Mouse (Mus musculus): ENCODE measurements around the gene Inpp5a.
A peak's percentile ranks its signal among the peaks of the same experiment; 100 is the strongest.

The Inpp5a gene

DNA sequence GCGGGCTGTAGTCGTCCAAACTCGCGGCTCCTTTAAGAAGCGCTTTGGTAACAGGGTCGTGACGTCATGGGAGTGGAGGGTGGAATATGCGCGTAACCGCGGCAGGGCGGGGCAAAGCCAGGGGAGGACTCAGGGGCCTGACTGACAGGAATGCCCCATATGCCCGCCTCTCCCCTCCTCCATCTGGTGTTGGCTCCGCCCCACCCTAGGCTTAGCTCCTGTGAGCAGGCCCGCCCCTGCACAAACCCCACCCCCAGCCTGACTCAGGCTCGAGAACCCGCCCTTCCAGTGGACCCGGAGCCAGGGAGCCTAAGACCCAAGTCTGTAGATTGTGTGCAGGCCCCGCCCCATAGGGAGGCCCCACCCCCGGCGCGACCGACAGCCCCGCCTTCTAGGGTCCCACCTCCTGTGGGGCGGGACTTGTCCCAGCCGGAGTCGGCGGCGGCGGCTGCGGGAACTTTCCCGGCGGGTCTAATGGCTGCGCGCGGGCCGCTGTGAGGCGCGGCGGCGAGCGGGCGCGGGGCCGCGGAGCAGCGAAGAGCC is at the start of gene Inpp5a:
Gene Inpp5a, plus strand, starts transcription at position 440 of the 543 bp plus-strand sequence.
- DNase-seq (ENCODE audit: low read depth in 2 of 2, low spot score in 2 of 2): peak; percentile 99

DNA sequence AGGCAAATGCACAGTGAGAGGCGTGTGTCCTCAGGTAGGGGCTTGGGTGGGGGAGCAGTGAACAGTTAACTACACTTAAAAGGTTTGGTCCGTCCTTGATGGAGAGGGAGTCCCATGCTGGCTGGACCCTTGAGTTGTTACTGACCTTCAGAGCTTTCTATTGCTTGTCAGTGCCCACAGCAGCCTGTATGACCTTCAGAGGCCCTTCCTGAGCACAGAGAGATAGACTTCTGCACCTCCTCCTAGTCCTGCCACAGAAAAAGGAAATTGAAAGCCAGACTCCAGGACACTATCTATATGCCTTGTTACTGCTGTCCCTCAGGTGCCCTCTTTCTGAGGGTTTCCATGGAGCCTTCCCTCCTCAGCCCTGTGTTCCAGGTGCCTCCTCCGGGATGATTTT is 49.7 kb upstream of the Inpp5a start:
- no peak for DNase-seq (ENCODE audit: low read depth in 2 of 2, low spot score in 2 of 2)

GRCm38 (mm10) chr7:139341020-139341660 is 47.8 kb upstream of the Inpp5a start:
- no peak for DNase-seq (ENCODE audit: low read depth in 2 of 2, low spot score in 2 of 2)

GRCm38 (mm10) chr7:139342809-139343208 is 46.1 kb upstream of the Inpp5a start:
- no peak for DNase-seq (ENCODE audit: low read depth in 2 of 2, low spot score in 2 of 2)

DNA sequence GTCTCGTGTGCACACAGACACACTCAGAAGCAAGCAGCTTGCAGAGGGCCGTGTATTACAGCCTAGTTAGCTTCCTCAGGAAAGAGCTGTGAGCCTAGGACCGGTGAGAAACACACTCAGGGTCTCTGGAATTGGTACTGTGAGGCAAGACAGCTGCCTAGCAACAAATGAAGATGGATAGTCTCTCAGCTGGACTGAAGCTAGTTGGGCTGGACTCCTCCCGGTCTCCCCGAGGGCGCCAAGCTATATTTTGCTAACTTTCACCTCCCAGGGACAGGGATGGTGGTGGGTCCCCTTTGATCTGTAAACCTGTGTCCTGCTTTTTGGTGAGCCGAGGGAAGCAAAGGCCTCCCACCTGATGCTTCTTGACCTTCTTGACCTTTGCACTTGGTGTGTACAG is 41.9 kb upstream of the Inpp5a start:
- no peak for DNase-seq (ENCODE audit: low read depth in 2 of 2, low spot score in 2 of 2)

DNA sequence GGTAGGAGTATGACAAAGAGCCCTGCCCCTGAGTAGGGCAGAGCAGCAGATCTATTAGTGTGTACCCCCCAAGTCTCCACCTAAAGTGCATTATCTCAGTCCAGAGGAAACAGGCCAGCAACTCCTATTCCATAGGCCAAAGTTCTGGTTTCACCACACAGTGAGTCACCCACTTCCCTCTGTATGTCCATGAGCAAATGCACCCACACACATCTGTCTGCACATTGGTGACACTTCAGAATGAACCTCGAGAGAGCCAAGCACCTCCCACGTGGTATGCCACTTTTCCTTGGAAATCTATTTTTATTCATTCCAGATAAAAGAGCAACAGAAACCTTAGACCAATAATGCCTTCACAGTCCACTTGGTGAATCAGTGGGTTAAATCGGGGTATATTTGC is 38.3 kb upstream of the Inpp5a start:
- DNase-seq (ENCODE audit: low read depth in 2 of 2, low spot score in 2 of 2): no peak

GRCm38 (mm10) chr7:139354370-139355139 is 34.4 kb upstream of the Inpp5a start:
- DNase-seq (ENCODE audit: low read depth in 2 of 2, low spot score in 2 of 2): no peak

GRCm38 (mm10) chr7:139357043-139357442 is 31.9 kb upstream of the Inpp5a start:
- DNase-seq (ENCODE audit: low read depth in 2 of 2, low spot score in 2 of 2): no peak

- DNase-seq (ENCODE audit: low read depth in 2 of 2, low spot score in 2 of 2): no peak
Measured at GRCm38 (mm10) chr7:139359906-139360305, 29.0 kb upstream of the Inpp5a start.

DNA sequence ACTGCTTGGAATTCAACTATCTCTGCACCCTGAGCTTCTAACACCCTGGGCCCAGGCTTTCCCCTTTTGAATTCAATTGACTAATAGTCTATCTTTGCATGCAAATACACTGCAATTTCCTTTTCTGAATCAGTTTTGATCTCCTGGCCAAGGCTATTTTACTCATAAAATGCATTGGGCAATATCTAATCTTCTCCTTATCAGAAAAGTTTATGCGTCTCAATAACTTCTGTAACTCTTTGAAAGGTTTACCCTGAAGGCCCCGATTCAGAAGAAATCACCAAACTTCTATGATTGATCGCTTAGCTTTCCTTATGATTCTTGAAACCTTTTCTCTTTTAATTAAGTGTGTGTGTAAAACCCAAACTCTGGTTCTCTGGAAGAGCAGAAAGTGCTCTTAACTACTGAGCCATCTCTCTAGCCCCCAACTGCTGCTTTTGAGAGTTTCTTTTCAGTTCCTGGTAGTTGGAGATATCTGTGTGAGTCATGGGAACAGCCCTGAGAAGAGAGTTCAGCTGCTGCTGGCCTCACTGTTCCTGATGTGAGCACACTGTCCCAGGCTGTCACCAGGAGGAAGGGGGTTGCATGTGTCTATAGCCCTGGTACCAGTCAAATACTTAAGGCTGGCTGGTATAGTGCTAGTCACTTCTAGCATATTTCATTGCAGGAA is 27.9 kb upstream of the Inpp5a start:
- DNase-seq (ENCODE audit: low read depth in 2 of 2, low spot score in 2 of 2): no peak

DNA sequence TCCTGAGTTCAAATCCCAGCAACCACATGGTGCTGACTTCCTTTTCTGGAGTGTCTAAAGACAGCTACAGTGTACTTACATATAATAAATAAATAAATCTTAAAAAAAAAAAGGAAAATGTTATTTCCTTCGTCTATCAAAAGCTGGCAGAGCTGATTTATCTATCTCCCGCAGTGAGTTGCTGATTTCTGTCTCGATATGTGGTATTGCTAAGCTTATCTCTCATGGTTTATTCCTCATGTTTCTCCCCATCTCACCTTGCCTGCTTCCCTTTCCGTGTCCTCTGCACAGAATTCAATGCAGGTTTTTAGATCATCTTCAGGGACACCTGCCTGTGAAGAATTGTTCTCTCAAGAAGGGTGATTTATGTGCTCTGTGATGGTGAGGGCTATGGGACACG is 27.1 kb upstream of the Inpp5a start:
- DNase-seq (ENCODE audit: low read depth in 2 of 2, low spot score in 2 of 2): no peak

DNA sequence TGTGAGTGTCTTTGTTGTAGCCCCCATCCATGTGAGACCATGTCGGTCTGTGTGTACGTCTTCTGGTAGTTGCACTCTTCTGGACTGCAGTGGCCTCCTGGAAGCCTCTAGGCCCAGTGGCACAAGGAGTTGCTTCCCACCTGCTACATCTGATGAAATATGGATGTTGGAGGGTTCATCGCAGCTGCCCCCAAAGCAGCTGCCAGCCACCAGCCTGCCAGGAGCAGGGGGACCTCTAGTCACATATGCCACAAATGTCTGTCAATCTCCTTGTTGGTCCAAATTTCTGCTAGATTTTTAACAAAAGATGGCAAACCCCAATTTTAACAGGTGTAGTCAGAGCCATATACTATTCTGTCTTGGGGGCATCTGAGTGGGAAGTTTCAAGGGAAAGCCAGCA is 26.4 kb upstream of the Inpp5a start:
- no peak for DNase-seq (ENCODE audit: low read depth in 2 of 2, low spot score in 2 of 2)

GRCm38 (mm10) chr7:139363281-139364004 is 25.5 kb upstream of the Inpp5a start:
- no peak for DNase-seq (ENCODE audit: low read depth in 2 of 2, low spot score in 2 of 2)

DNA sequence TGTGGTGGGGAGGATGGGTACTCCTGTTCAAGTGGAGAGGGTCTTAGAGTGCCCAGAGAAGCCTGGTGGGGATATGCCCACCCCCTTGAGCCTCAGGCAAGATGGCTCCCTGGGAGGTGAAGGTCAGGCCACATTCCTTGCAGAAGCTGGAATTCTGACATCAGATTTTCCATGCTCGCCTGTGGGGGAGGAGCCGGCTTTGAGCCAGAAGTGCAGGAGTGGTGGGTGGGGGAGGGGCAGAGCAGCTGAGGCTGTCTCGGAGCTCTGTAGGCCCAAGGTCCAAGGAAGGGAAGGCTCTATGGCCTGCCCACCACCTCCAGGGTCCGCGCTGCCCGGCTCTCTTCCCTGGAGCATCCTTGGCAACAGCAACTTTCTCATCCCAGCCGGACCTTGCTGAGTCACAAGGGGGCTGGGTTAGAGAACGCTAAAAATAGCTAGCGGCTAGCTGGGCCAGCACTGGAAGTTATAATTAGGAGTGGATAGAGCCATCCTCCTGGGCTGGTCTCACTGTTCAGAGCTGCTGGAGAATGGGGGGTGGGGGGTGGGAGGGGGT is 24.8 kb upstream of the Inpp5a start:
- no peak for DNase-seq (ENCODE audit: low read depth in 2 of 2, low spot score in 2 of 2)

DNA sequence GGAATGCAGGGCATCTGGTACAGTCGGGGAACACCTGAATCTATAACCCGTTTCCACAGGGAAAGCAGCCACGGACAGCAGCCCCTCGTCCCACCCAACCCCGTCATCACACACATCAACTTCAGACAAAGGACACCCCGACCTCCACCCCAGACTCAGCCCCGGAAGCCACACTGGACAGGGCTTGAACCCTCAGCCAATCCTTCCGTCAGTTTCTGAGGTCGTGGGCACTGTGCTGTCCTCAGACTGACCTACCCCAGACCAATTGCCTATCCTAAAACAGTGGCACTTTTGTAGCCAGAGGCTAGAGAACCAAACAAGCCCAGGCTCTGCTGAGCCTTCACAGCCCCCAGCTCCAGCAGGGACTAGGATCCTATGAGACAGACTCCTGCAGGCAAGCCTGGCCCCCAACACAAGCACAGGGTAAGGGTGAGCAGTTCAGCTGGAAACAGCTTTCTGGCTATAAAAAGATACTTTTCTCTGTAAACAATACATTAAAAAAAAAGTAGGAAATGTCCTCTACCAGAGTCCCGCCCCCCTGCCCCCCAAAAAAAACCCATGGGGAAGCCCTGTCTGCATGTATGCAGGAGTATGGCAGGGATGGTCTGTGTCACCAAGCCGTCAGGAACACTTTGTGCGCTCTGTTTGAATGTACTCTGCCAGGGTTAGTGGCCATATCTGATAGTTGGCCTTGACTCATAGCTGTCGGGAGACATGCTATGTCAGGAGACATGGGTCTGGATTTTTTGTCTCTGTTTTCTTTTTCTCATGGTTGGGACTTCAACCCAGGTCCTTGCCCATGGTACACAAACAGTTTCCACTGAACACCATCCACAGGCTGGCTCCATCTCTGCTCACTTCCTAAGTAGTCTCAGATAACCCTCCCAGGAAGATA is 23.7 kb upstream of the Inpp5a start:
- DNase-seq (ENCODE audit: low read depth in 2 of 2, low spot score in 2 of 2): no peak

DNA sequence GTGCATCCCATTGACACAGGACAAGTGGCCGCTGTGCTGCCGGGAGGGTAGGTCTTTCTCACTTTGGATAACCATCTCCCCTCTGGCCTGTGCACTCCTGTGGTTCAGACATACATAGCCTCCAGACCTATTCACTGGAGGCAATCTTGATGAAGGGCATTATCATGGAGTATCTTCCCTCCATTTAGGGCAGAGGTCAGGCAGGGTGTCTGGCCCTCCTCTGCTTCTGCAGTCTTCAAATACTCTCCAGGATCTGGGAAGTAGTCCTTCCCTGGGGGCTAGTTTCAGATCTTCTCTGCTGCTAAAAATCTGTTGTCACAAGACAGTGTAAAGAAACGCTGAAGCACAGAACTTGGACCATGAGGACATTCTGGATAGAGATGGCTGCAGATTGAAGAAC is 22.8 kb upstream of the Inpp5a start:
- DNase-seq (ENCODE audit: low read depth in 2 of 2, low spot score in 2 of 2): no peak

GRCm38 (mm10) chr7:139366549-139366948 is 22.4 kb upstream of the Inpp5a start:
- no peak for DNase-seq (ENCODE audit: low read depth in 2 of 2, low spot score in 2 of 2)

GRCm38 (mm10) chr7:139368218-139368617 is 20.7 kb upstream of the Inpp5a start:
- no peak for DNase-seq (ENCODE audit: low read depth in 2 of 2, low spot score in 2 of 2)

DNA sequence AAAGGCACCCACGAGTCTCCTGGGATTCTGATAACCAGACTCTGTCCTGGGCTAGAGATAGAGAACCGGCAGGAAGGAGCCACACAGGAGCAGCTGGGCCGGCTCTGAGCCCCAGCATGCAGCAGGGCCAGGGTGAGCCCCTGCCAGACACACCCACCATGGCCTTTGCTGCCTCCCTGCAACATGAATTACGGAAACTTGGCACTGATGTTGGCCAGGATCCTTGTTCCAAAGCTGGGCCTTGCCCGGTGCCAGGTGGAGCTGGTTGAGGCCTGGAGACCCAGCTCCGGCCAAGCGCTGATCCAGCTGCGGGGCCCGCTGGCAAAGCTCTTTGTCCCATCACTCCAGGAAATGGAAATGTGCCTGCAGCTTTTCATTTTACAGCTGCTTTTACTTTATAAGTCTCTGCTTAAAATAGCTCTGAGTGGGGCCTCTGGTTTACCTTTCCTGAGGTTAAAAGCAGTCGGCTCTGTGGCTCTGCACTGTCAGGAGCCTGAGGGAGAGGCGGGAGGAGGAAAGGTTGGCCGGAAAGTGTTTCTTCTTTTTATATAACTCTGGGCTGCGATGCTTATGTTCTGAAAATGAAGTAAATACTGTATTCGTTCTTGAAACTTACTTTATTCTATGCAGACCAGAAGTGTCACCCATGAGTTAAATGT is 20.1 kb upstream of the Inpp5a start:
- DNase-seq (ENCODE audit: low read depth in 2 of 2, low spot score in 2 of 2): no peak
